Mouse (Mus musculus): ENCODE results near the gene Tnfaip2. TPM values are rescaled to one million over a fixed set of nuclear protein-coding genes. Genes with fewer than 3 reads are reported as not detected.

The Tnfaip2 gene
- total and polyA plus RNA-seq, 3 experiments = 94.7 to 123 (median 101) TPM

GRCm38 (mm10) chr12:111425789-111426460 lies 16.3 kb upstream of the Tnfaip2 start:
- ATAC-seq (ENCODE audit: extremely low read depth, insufficient number of reproducible peaks, low FRiP score, poor library complexity, severe bottlenecking) (peak; percentile 55; the same call in 1 of the 2 replicates), DNase-seq (ENCODE audit: low spot score) (peak; percentile 86)
- Histone ChIP-seq H3K9me3 (replicated peaks) (peaks cover 10% of the 10 kb centered on the region; the same call in 1 of the 2 replicates), H3K27me3 (ENCODE audit: insufficient read depth, low read length) (peaks cover 54% of the 10 kb centered on the region), H3K4me1 (ENCODE audit: insufficient read depth, low read depth, low read length) (peaks cover 46% of the 10 kb centered on the region), H3K4me3 (ENCODE audit: low read depth, low read length) (no peak overlapping the region), H3K36me3 (replicated peaks) (no peaks in the 10 kb centered on the region)
- TF ChIP-seq CTCF (IDR thresholded peaks at IDR 0.05; ENCODE audit: low read depth, low read length) (peak; percentile 95), GATA2 (IDR thresholded peaks at IDR 0.05; ENCODE audit: borderline replicate concordance, low read depth, low read length) (no peak), GATA1 (IDR thresholded peaks at IDR 0.05; ENCODE audit: borderline replicate concordance, low read length) (no peak)

- no peak for ATAC-seq (ENCODE audit: extremely low read depth, insufficient number of reproducible peaks, low FRiP score, poor library complexity, severe bottlenecking)
- DNase-seq (ENCODE audit: low spot score) = no peak
- Histone ChIP-seq H3K9me3 (replicated peaks) (peaks cover 10% of the 10 kb centered on the region; the same call in 1 of the 2 replicates), H3K27me3 (ENCODE audit: insufficient read depth, low read length) (peaks cover 37% of the 10 kb centered on the region), H3K36me3 (replicated peaks) (no peaks in the 10 kb centered on the region), H3K4me1 (ENCODE audit: insufficient read depth, low read depth, low read length) (peaks cover 57% of the 10 kb centered on the region), H3K4me3 (ENCODE audit: low read depth, low read length) (no peak overlapping the region)
- no peak for TF ChIP-seq TAL1 (conservative IDR thresholded peaks at IDR 0.05; ENCODE audit: low read depth, low read length)
- no peak for TF ChIP-seq POLR2AphosphoS5 (IDR thresholded peaks at IDR 0.05; ENCODE audit: insufficient replicate concordance, low read depth, low read length)
- no peak for TF ChIP-seq CTCF (IDR thresholded peaks at IDR 0.05; ENCODE audit: low read depth, low read length)
Observed at GRCm38 (mm10) chr12:111427438-111428113, 14.7 kb upstream of the Tnfaip2 start.

GRCm38 (mm10) chr12:111428364-111428763 lies 13.9 kb upstream of the Tnfaip2 start:
- Histone ChIP-seq H3K36me3 (replicated peaks) (no peaks in the 10 kb centered on the region), H3K4me3 (ENCODE audit: low read depth, low read length) (no peak overlapping the region), H3K9me3 (replicated peaks) (peaks cover 9% of the 10 kb centered on the region; the same call in 1 of the 2 replicates), H3K27me3 (ENCODE audit: insufficient read depth, low read length) (peaks cover 30% of the 10 kb centered on the region), H3K4me1 (ENCODE audit: insufficient read depth, low read depth, low read length) (peaks cover 65% of the 10 kb centered on the region)
- ATAC-seq (ENCODE audit: extremely low read depth, insufficient number of reproducible peaks, low FRiP score, poor library complexity, severe bottlenecking) (no peak), DNase-seq (ENCODE audit: low spot score) (no peak)
- TF ChIP-seq TAL1 (conservative IDR thresholded peaks at IDR 0.05; ENCODE audit: low read depth, low read length) = no peak
- TF ChIP-seq GATA1 (IDR thresholded peaks at IDR 0.05; ENCODE audit: borderline replicate concordance, low read length) = no peak
- TF ChIP-seq POLR2AphosphoS5 (IDR thresholded peaks at IDR 0.05; ENCODE audit: insufficient replicate concordance, low read depth, low read length) = no peak
- TF ChIP-seq CTCF (IDR thresholded peaks at IDR 0.05; ENCODE audit: low read depth, low read length) = no peak
- no peak for TF ChIP-seq GATA2 (IDR thresholded peaks at IDR 0.05; ENCODE audit: borderline replicate concordance, low read depth, low read length)

- no peak for DNase-seq (ENCODE audit: low spot score)
- TF ChIP-seq POLR2AphosphoS5 (IDR thresholded peaks at IDR 0.05; ENCODE audit: insufficient replicate concordance, low read depth, low read length) = no peak
- no peak for TF ChIP-seq TAL1 (conservative IDR thresholded peaks at IDR 0.05; ENCODE audit: low read depth, low read length)
- no peak for TF ChIP-seq GATA1 (IDR thresholded peaks at IDR 0.05; ENCODE audit: borderline replicate concordance, low read length)
- TF ChIP-seq GATA2 (IDR thresholded peaks at IDR 0.05; ENCODE audit: borderline replicate concordance, low read depth, low read length) = no peak
- TF ChIP-seq CTCF (IDR thresholded peaks at IDR 0.05; ENCODE audit: low read depth, low read length) = no peak
- ATAC-seq (ENCODE audit: extremely low read depth, insufficient number of reproducible peaks, low FRiP score, poor library complexity, severe bottlenecking) = no peak
- Histone ChIP-seq H3K4me1 (ENCODE audit: insufficient read depth, low read depth, low read length) (peaks cover 74% of the 10 kb centered on the region), H3K9me3 (replicated peaks) (peaks cover 4% of the 10 kb centered on the region; the same call in 1 of the 2 replicates), H3K4me3 (ENCODE audit: low read depth, low read length) (peak overlapping the region; percentile 31; the same call in 1 of the 2 replicates), H3K36me3 (replicated peaks) (no peaks in the 10 kb centered on the region), H3K27me3 (ENCODE audit: insufficient read depth, low read length) (peaks cover 21% of the 10 kb centered on the region)
Observed at GRCm38 (mm10) chr12:111428961-111429911, 13.0 kb upstream of the Tnfaip2 start.

- Histone ChIP-seq H3K4me3 (ENCODE audit: low read depth, low read length) (peak overlapping the region; percentile 40; the same call in 1 of the 2 replicates), H3K27me3 (ENCODE audit: insufficient read depth, low read length) (peaks cover 13% of the 10 kb centered on the region), H3K9me3 (replicated peaks) (peaks cover 4% of the 10 kb centered on the region; the same call in 1 of the 2 replicates), H3K4me1 (ENCODE audit: insufficient read depth, low read depth, low read length) (peaks cover 83% of the 10 kb centered on the region), H3K36me3 (replicated peaks) (no peaks in the 10 kb centered on the region)
- TF ChIP-seq CTCF (IDR thresholded peaks at IDR 0.05; ENCODE audit: low read depth, low read length) (no peak), GATA2 (IDR thresholded peaks at IDR 0.05; ENCODE audit: borderline replicate concordance, low read depth, low read length) (no peak), GATA1 (IDR thresholded peaks at IDR 0.05; ENCODE audit: borderline replicate concordance, low read length) (no peak), POLR2AphosphoS5 (IDR thresholded peaks at IDR 0.05; ENCODE audit: insufficient replicate concordance, low read depth, low read length) (no peak), TAL1 (conservative IDR thresholded peaks at IDR 0.05; ENCODE audit: low read depth, low read length) (no peak)
- no peak for ATAC-seq (ENCODE audit: extremely low read depth, insufficient number of reproducible peaks, low FRiP score, poor library complexity, severe bottlenecking)
- no peak for DNase-seq (ENCODE audit: low spot score)
Observed at GRCm38 (mm10) chr12:111430049-111430867, 12.0 kb upstream of the Tnfaip2 start.

Measured in G1E (cell line).